Mouse (Mus musculus) intestine, embryonic 14.5 days (tissue): Measurements from ENCODE around the gene Ltn1. TPM values are rescaled to one million over a fixed set of nuclear protein-coding genes. Genes with fewer than 3 reads are reported as not detected.

Source experiments
- ATAC-seq: fragments of 200-750 bp; cut with Nextera tagmentation; replicated peaks from 2 replicates; pipeline ENCODE4 v1.8.0; 2017; ENCODE audit warnings: low read depth, moderate number of reproducible peaks, moderate TSS enrichment, moderate library complexity; ENCODE audit not compliant: low FRiP score, low TSS enrichment
- DNase-seq: peaks from one replicate; pipeline ENCODE4 v3.0.0-alpha.2; 2018; ENCODE audit warnings: low spot score
- H3K27ac ChIP-seq: fragments of 300-500 bp; sonication (generic); 2 replicates; pipeline ENCODE4 v1.5.1; 2014; ENCODE audit warnings: low read depth, mild to moderate bottlenecking, control low read depth
- H3K27me3 ChIP-seq: fragments of 300-500 bp; sonication (generic); replicated peaks from 2 replicates; pipeline ENCODE4 v1.6.1; 2014; ENCODE audit warnings: low read length, control low read depth; ENCODE audit not compliant: control insufficient read depth, insufficient read depth
- H3K36me3 ChIP-seq: fragments of 300-500 bp; sonication (generic); 2 replicates; pipeline ENCODE4 v1.6.1; 2014; ENCODE audit warnings: low read length, control low read depth; ENCODE audit not compliant: control insufficient read depth, insufficient read depth
- H3K4me1 ChIP-seq: fragments of 300-500 bp; sonication (generic); replicated peaks from 2 replicates; pipeline ENCODE4 v1.6.1; 2014; ENCODE audit warnings: low read length, control low read depth, mixed read lengths; ENCODE audit not compliant: control insufficient read depth, insufficient read depth
- H3K4me2 ChIP-seq: fragments of 300-500 bp; sonication (generic); 2 replicates; pipeline ENCODE4 v1.6.1; 2014; ENCODE audit warnings: low read length
- H3K4me3 ChIP-seq: fragments of 300-500 bp; sonication (generic); 2 replicates; pipeline ENCODE4 v1.5.1; 2014; ENCODE audit warnings: low read depth, low read length, control low read depth, mixed read lengths
- H3K9ac ChIP-seq: fragments of 300-500 bp; sonication (generic); 2 replicates; pipeline ENCODE4 v1.6.1; 2014; ENCODE audit warnings: mild to moderate bottlenecking, low read length
- H3K9me3 ChIP-seq: fragments of 300-500 bp; sonication (generic); 2 replicates; pipeline ENCODE4 v1.6.1; 2016; ENCODE audit warnings: low read length, control low read depth; ENCODE audit not compliant: control insufficient read depth
- WGBS: fragments of 180-500 bp; shearing (Covaris S2); extraction: QIAGEN DNeasy Blood & Tissue Kit; methylation state at CpG from one replicate; pipeline ENCODE4 v1.1.7; 2014; 5-methylcytosine and 5-hydroxymethylcytosine counted together
- polyA plus RNA-seq: library from polyadenylated mRNA; unstranded; fragments of >200 nt; fragmentation: Nextera tagmentation; extraction: Ambion mirVana; gene quantifications from 2 replicates; pipeline ENCODE4 v1.2.1, GENCODE M21; 2014

Ltn1 gene
- polyA plus RNA-seq, 1 experiment from 2014 or later = 28.9 TPM

GRCm38 (mm10) chr16:87366445-87366844, 66.0 kb downstream of the Ltn1 start:
- WGBS = 91% methylated on average over 6 of the region's 6 CpGs
- H3K4me1 ChIP-seq = no peaks in the 10 kb centered on the region
- H3K27ac ChIP-seq = no peak overlapping the region
- peaks cover 48% of the 10 kb centered on the region for H3K36me3 ChIP-seq
- DNase-seq (no peak), ATAC-seq (no peak)
- H3K27me3 ChIP-seq = no peaks in the 10 kb centered on the region
- no peak overlapping the region for H3K9ac ChIP-seq
- H3K4me2 ChIP-seq = no peak overlapping the region
- no peak overlapping the region for H3K4me3 ChIP-seq
- no peaks in the 10 kb centered on the region for H3K9me3 ChIP-seq

GRCm38 (mm10) chr16:87366035-87366434, 66.4 kb downstream of the Ltn1 start:
- Histone ChIP-seq H3K27me3 (no peaks in the 10 kb centered on the region), H3K4me1 (no peaks in the 10 kb centered on the region), H3K4me3 (no peak overlapping the region), H3K36me3 (peaks cover 48% of the 10 kb centered on the region), H3K4me2 (no peak overlapping the region), H3K9me3 (no peaks in the 10 kb centered on the region), H3K9ac (no peak overlapping the region), H3K27ac (no peak overlapping the region)
- 68% methylated on average over 10 of the region's 10 CpGs for WGBS
- ATAC-seq (no peak), DNase-seq (no peak)

- Histone ChIP-seq H3K36me3 (peaks cover 59% of the 10 kb centered on the region), H3K27ac (no peak overlapping the region), H3K9me3 (no peaks in the 10 kb centered on the region), H3K9ac (no peak overlapping the region), H3K27me3 (no peaks in the 10 kb centered on the region), H3K4me1 (no peaks in the 10 kb centered on the region), H3K4me3 (no peak overlapping the region), H3K4me2 (no peak overlapping the region)
- DNase-seq (no peak), ATAC-seq (no peak)
- WGBS = 62% methylated on average over 4 of the region's 4 CpGs
Measured at GRCm38 (mm10) chr16:87364231-87364630, 68.2 kb downstream of the Ltn1 start.

- no peak overlapping the region for H3K4me3 ChIP-seq
- peaks cover 58% of the 10 kb centered on the region for H3K36me3 ChIP-seq
- no peaks in the 10 kb centered on the region for H3K4me1 ChIP-seq
- WGBS = 92% methylated on average over 6 of the region's 6 CpGs
- no peak overlapping the region for H3K9ac ChIP-seq
- ATAC-seq (no peak), DNase-seq (no peak)
- no peaks in the 10 kb centered on the region for H3K27me3 ChIP-seq
- H3K9me3 ChIP-seq = no peaks in the 10 kb centered on the region
- no peak overlapping the region for H3K4me2 ChIP-seq
- H3K27ac ChIP-seq = no peak overlapping the region
Measured at GRCm38 (mm10) chr16:87360096-87360495, 72.3 kb downstream of the Ltn1 start.

- DNase-seq (no peak), ATAC-seq (no peak)
- H3K4me3 ChIP-seq = peak overlapping the region; percentile 75
- no peaks in the 10 kb centered on the region for H3K27me3 ChIP-seq
- peaks cover 25% of the 10 kb centered on the region for H3K36me3 ChIP-seq
- H3K9ac ChIP-seq = no peak overlapping the region
- H3K4me1 ChIP-seq = 0 out of 2 replicates have a peak, but pooled peaks cover 5% of the 10 kb centered on the region
- 81% methylated on average over 7 of the region's 7 CpGs for WGBS
- peak overlapping the region; percentile 64 for H3K4me2 ChIP-seq
- H3K9me3 ChIP-seq = no peaks in the 10 kb centered on the region
- H3K27ac ChIP-seq = no peak overlapping the region
Measured at GRCm38 (mm10) chr16:87354748-87355147, 77.7 kb downstream of the Ltn1 start.

GRCm38 (mm10) chr16:87354075-87354583, 78.3 kb downstream of the Ltn1 start, which contains the start of gene N6amt1:
Gene N6amt1 (plus strand): TSS chr16:87354185.
- peak within 1 kb of the TSS; percentile 94 for H3K27ac ChIP-seq
- H3K9me3 ChIP-seq = no peaks in the 10 kb centered on the region
- peak within 1 kb of the TSS; percentile 82 for H3K9ac ChIP-seq
- DNase-seq = peak; percentile 98
- under 1% methylated on average over 48 of the region's 48 CpGs for WGBS
- H3K4me3 ChIP-seq = peak within 1 kb of the TSS; percentile 75
- no peaks in the 10 kb centered on the region for H3K27me3 ChIP-seq
- peak within 1 kb of the TSS; percentile 64 for H3K4me2 ChIP-seq
- peaks cover 19% of the 10 kb centered on the region for H3K36me3 ChIP-seq
- peak; percentile 99 for ATAC-seq
- 0 out of 2 replicates have a peak, but pooled peaks cover 5% of the 10 kb centered on the region for H3K4me1 ChIP-seq

- Histone ChIP-seq H3K9me3 (no peaks in the 10 kb centered on the region), H3K4me2 (peak overlapping the region; percentile 64), H3K9ac (peak overlapping the region; percentile 82; the same call in 1 of the 2 replicates), H3K4me1 (0 out of 2 replicates have a peak, but pooled peaks cover 5% of the 10 kb centered on the region), H3K36me3 (peaks cover 14% of the 10 kb centered on the region; the same call in 1 of the 2 replicates), H3K27me3 (no peaks in the 10 kb centered on the region), H3K4me3 (peak overlapping the region; percentile 75), H3K27ac (peak overlapping the region; percentile 94; the same call in 1 of the 2 replicates)
- 97% methylated on average over 1 of the region's 1 CpGs for WGBS
- DNase-seq (no peak), ATAC-seq (no peak)
Measured at GRCm38 (mm10) chr16:87353605-87354004, 78.8 kb downstream of the Ltn1 start.

- Histone ChIP-seq H3K9me3 (no peaks in the 10 kb centered on the region), H3K4me2 (no peak overlapping the region), H3K9ac (no peak overlapping the region), H3K27me3 (no peaks in the 10 kb centered on the region), H3K36me3 (no peaks in the 10 kb centered on the region), H3K4me1 (0 out of 2 replicates have a peak, but pooled peaks cover 5% of the 10 kb centered on the region), H3K4me3 (no peak overlapping the region), H3K27ac (no peak overlapping the region)
- DNase-seq (no peak), ATAC-seq (no peak)
- 74% methylated on average over 5 of the region's 5 CpGs for WGBS
Measured at GRCm38 (mm10) chr16:87351386-87352105, 80.9 kb downstream of the Ltn1 start.
